Mouse (Mus musculus) adrenal gland, postnatal 0 days (tissue): Measurements from ENCODE around the gene Wtap. TPM values are rescaled to one million over a fixed set of nuclear protein-coding genes. Genes with fewer than 3 reads are reported as not detected.

Experiments
- polyA plus RNA-seq: library from polyadenylated mRNA; unstranded; fragments of >200 nt; fragmentation: Nextera tagmentation; extraction: Ambion mirVana; gene quantifications from 2 replicates; pipeline ENCODE4 v1.2.1, GENCODE M21; 2015

The Wtap gene
- 105 and 108 TPM in 2 replicates for polyA plus RNA-seq

DNA sequence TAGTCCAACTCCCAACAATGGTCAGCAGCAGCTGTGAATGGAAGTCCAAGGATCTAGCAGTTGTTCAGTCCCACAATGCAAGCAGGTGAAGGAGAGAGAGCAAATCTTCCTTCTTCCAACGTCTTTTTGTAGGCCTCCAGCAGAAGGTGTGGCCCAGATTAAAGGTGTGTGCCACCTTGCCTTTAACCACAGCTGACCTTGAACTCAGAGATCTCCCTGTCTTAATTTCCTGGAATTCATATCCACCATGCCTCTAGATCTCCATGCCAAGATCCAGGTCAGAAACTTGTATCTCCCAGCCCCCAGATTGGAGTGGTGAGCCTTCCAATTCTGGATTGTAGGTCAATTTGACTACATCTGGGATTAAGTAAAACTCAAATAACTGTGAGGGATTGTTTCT, at the start of gene Wtap:
Gene Wtap, minus strand, starts transcription at position 101 of the 400 bp plus-strand sequence.

DNA sequence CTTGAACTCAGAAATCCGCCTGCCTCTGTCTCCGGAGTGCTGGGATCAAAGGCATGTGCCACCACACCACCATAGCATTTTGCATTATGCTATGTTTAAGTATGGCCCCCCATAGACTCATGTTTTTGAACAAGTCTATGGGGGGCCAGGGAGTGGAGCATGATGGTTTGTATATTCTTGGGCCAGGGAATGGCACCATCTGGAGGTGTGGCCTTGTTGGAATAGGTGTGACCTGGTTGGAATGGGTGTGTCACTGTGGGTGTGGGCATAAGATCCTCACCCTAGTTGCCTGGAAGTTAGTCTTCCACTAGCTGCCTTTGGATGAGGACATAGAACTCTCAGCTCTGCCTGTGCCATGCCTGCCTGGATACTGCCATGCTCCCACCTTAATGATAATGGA, 12.6 kb upstream of the Wtap start, which contains the start of gene Sod2:
Gene Sod2, plus strand, starts transcription at position 301 of the 400 bp plus-strand sequence.

DNA sequence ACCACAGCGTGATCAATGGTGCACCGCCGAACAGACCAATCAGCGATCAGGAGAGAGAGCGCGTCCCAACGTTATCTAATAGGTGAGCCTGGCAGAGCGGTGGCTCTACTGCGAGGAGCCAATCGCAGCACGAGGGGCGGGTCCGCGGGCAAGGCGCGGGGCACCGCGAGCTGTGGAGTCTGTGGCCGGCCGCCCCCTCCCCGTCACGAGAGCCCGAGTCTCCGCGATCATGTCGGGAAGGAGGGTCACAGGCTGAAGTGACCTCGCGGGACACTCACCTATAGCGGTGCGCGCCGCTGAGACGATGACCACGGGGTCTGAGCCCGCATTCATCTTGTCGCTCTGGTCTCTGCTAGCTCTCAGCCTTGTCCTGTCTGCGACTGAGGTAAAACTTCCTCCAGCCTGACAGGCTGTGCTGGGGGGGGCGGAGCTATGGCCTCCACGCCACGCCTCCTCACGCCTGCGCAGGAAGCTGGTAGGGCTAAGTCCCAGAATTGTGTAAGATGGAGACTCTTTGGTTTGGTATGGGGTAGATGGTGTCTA, 33.6 kb downstream of the Wtap start, which contains the start of gene Acat2:
Gene Acat2, minus strand, starts transcription at position 417 of the 543 bp plus-strand sequence.

DNA sequence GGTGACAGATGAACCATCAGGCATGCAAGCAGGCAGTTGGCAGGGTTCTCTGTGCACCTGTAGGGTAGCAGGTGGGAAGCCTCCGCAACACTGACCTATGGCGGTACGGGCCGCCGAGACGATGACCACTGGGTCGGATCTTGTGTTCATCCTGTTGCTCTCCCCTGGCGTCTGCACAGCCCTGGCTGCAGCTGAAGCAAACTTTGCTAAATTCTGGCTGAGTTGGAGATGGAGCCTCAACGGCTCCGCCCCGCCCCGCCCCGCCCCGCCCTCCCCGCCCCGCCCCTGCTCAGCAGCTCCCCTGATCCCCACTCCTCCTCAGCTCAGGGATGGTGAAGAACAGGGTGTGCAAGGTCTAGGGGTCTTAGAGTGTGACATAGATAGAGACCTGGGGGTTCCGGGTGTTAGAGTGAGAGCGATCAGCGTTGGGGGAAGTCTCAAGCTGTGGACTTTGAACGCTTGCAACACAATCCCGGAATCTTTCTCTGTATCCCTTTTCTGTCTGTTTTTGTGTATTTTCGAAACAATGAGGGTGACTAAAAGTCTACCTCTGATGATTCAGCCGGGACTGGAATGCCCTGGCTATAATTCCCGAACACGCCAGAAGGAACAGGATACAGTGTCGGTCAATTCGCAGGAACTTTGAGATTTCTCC, 53.7 kb downstream of the Wtap start, which contains the start of gene Acat3:
Gene Acat3, minus strand, starts transcription at position 450 of the 655 bp plus-strand sequence.

Other genes starting within 250 kb of the Wtap start
- 10.7 and 13.6 TPM in 2 replicates for gene Igf2r, start 224.5 kb downstream of the Wtap start, polyA plus RNA-seq
- gene Mas1, start 126.0 kb downstream of the Wtap start, polyA plus RNA-seq: 0.38 and 0.39 TPM in 2 replicates
- gene Mrgprh, start 118.1 kb downstream of the Wtap start, polyA plus RNA-seq: 0.08 TPM in 1 of 2 replicates, not detected in the other
- gene Pnldc1, start 83.9 kb downstream of the Wtap start, polyA plus RNA-seq: 0.94 and 1.3 TPM in 2 replicates
- 206 and 254 TPM in 2 replicates for gene Tcp1, start 78.5 kb downstream of the Wtap start, polyA plus RNA-seq
- gene Mrpl18, start 77.8 kb downstream of the Wtap start, polyA plus RNA-seq: 117 and 133 TPM in 2 replicates
- 1.7 and 2.8 TPM in 2 replicates for gene Acat3, start 53.6 kb downstream of the Wtap start, polyA plus RNA-seq
- gene Acat2, start 33.4 kb downstream of the Wtap start, polyA plus RNA-seq: 47.5 and 60.0 TPM in 2 replicates
- gene Sod2, start 12.7 kb upstream of the Wtap start, polyA plus RNA-seq: 166 and 317 TPM in 2 replicates
- 0.11 TPM in 1 of 2 replicates, not detected in the other for gene Gpr31b, start 58.1 kb upstream of the Wtap start, polyA plus RNA-seq
- 0.16 and 0.26 TPM in 2 replicates for gene Tcp10b, start 66.9 kb upstream of the Wtap start, polyA plus RNA-seq
- gene Unc93a, start 137.6 kb upstream of the Wtap start, polyA plus RNA-seq: 0.08 TPM in 1 of 2 replicates, not detected in the other
- gene Smok2a, start 227.0 kb upstream of the Wtap start, polyA plus RNA-seq: not detected in 2 replicates
- gene Smok2b, start 236.1 kb upstream of the Wtap start, polyA plus RNA-seq: not detected in 2 replicates